Mouse (Mus musculus): ENCODE results near the gene Epdr1. TPM values are rescaled to one million over a fixed set of nuclear protein-coding genes. Genes with fewer than 3 reads are reported as not detected.
"Not testable (repeated sequence)": the region's sequence is repeated elsewhere in the genome, so short reads cannot be mapped to it uniquely, and the experiment has no call there.

Gene Epdr1
- polyA plus RNA-seq, 1 experiment from 2014 or later = 21.2 TPM

DNA sequence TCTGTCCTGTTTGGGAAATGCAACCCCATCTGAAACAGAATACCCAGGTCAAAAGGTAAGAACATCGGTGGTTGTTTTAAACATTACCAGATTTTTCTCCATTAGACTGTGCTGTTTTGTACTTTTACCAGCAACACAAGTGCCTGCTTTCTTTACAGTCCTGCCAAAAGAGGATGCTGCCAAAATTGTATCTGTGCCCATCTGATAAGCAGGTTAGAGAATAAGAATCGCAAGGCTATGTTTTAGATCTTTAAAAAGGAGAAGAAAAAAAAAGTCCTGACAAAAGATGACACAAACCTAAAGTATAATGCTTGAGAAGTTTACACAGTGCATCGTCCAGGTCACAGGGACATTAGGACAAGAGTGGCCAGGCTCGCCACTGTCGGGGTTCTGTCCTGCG, 20.5 kb downstream of the Epdr1 start:
- Histone ChIP-seq H3K4me3 (no peak overlapping the region), H3K36me3 (replicated peaks) (no peaks in the 10 kb centered on the region), H3K4me2 (no peak overlapping the region), H3K9ac (no peak overlapping the region), H3K9me3 (no peaks in the 10 kb centered on the region), H3K27ac (no peak overlapping the region), H3K27me3 (replicated peaks) (no peaks in the 10 kb centered on the region), H3K4me1 (no peaks in the 10 kb centered on the region)
- ATAC-seq (replicated peaks) = no peak
- WGBS = 89% methylated on average over 6 of the region's 6 CpGs

DNA sequence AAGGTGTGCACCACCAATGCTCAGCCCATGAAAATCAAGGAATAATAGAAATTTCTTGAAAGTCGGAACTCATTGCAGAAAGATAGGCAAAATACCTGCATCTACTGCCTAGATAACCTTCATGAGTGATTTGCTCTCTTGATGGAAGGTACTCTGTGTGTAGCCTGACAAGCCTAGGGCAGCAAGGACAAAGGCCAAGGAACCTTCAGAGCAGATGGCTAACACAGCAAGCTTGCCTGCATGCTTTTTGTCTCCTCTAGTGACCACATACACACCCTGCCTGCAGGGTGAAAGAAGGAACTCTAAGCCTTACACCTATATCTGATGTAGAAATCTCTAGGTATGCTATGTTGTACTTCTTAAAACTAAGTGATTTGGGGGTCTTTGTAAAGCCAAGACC, 24.6 kb downstream of the Epdr1 start:
- no peak for ATAC-seq (replicated peaks)
- H3K4me2 ChIP-seq = no peak overlapping the region
- no peak overlapping the region for H3K9ac ChIP-seq
- H3K36me3 ChIP-seq (replicated peaks) = no peaks in the 10 kb centered on the region
- no peak overlapping the region for H3K4me3 ChIP-seq
- no peaks in the 10 kb centered on the region for H3K27me3 ChIP-seq (replicated peaks)
- no peak overlapping the region for H3K27ac ChIP-seq
- no peaks in the 10 kb centered on the region for H3K4me1 ChIP-seq
- 95% methylated on average over 1 of the region's 1 CpGs for WGBS
- H3K9me3 ChIP-seq = no peaks in the 10 kb centered on the region

DNA sequence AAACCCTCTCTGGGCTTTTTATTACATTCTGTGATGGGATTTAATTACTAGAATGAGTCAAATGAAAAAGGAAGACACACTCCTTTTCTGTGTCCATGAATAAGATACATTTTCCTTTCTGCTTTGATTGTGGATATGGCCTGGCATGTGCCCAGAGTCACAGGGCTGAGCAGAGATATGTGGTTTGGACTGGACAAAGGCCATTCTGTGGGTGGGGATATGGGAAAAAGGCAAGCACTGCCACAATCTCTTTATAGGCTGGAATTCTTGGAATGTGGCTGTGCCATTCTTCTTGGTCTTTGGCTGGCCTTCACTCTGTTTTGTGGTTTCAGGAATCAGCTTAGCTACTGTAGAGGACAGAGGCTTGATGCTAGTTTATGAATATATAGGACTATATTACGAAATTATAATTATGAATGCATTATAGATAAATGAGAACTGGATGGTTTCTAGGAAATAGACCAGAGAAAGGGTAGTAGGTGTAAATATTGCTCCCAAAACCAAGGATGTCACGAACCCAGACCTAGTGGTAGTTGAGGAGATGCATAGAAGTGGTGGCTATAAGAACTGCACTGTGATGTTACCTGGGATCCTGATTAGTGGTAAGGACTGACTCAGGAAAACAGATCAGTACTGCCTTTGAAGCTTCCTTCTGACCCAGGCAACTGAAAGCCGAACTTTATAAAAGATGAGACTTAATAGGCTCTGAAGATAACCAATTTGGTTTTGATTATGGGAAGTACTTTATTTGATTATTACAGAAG, 28.5 kb downstream of the Epdr1 start:
- Histone ChIP-seq H3K27ac (no peak overlapping the region), H3K9me3 (no peaks in the 10 kb centered on the region), H3K9ac (no peak overlapping the region), H3K4me2 (no peak overlapping the region), H3K36me3 (replicated peaks) (no peaks in the 10 kb centered on the region), H3K4me1 (no peaks in the 10 kb centered on the region), H3K27me3 (replicated peaks) (no peaks in the 10 kb centered on the region), H3K4me3 (no peak overlapping the region)
- no peak for ATAC-seq (replicated peaks)
- 85% methylated on average over 3 of the region's 3 CpGs for WGBS

DNA sequence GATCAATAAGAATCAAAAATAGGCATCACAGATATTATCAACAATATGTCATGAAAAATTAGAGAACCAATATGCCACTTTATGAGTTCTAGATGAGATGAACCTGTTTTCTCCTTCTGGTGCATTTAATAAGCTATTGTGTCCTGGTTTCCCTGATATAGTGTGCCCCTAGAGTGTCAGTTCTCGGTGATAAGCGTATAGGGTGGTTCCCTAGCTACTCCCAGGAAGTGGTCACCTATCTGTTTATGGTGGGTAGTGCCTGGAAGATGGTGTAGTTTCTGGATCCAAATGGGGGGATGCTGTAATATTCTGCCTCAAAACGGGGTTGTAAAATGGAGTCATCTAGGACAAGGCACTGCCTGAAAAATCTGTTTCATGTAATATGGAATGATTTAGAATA, 43.8 kb downstream of the Epdr1 start:
- no peak overlapping the region for H3K27ac ChIP-seq
- WGBS = 94% methylated on average over 3 of the region's 3 CpGs
- H3K4me3 ChIP-seq = no peak overlapping the region

DNA sequence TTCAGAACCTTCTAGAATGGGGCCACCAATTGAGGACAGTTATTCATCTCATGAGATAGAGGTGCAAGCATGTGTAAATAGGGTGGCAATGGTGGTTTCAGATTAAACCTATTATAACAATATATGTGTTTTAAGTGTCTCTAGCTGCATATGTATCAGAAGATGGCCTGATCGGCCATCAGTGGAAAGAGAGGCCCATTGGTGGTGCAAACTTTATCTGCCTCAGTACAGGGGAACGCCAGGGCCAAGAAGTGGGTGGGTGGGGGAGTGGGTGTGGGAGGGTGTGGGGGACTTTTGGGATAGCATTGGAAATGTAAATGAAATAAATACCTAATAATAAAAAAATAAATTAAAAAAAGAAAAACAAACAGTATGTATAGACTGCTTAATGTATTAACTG, 45.0 kb downstream of the Epdr1 start:
- H3K9me3 ChIP-seq; H3K4me1 ChIP-seq; H3K9ac ChIP-seq; H3K4me3 ChIP-seq; H3K27ac ChIP-seq; H3K36me3 ChIP-seq (replicated peaks); ATAC-seq (replicated peaks); H3K27me3 ChIP-seq (replicated peaks); H3K4me2 ChIP-seq: not testable (repeated sequence)
- 91% methylated on average over 2 of the region's 2 CpGs for WGBS

More for the DNA sequence above, 43.8 kb downstream of the Epdr1 start:
- H3K9ac ChIP-seq = no peak overlapping the region
- no peak for ATAC-seq (replicated peaks)
- no peaks in the 10 kb centered on the region for H3K4me1 ChIP-seq
- no peaks in the 10 kb centered on the region for H3K36me3 ChIP-seq (replicated peaks)
- H3K4me2 ChIP-seq = no peak overlapping the region
- H3K9me3 ChIP-seq = no peaks in the 10 kb centered on the region
- no peaks in the 10 kb centered on the region for H3K27me3 ChIP-seq (replicated peaks)

DNA sequence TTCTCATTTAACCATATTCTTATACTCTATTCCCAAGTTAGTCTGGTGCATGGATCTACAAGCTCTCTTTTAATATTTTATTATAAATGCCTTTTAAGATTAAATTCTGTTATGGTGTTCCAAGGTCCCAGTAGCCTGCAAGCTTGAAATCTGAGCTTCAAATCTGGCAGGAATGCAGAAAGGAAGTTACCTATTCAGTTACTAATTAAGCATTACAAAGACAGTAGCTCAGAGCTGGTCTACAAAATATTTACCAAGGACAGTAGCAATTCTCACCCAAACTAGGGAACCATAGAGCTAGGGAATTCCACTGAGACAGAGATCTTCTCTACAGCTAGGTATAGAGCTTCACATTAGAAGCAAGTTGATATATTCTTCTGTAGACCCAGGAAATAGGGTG, 49.6 kb downstream of the Epdr1 start:
- not testable (repeated sequence) for H3K27ac ChIP-seq; H3K36me3 ChIP-seq (replicated peaks); H3K4me3 ChIP-seq; H3K9ac ChIP-seq; H3K27me3 ChIP-seq (replicated peaks); ATAC-seq (replicated peaks); H3K9me3 ChIP-seq; H3K4me1 ChIP-seq; H3K4me2 ChIP-seq

DNA sequence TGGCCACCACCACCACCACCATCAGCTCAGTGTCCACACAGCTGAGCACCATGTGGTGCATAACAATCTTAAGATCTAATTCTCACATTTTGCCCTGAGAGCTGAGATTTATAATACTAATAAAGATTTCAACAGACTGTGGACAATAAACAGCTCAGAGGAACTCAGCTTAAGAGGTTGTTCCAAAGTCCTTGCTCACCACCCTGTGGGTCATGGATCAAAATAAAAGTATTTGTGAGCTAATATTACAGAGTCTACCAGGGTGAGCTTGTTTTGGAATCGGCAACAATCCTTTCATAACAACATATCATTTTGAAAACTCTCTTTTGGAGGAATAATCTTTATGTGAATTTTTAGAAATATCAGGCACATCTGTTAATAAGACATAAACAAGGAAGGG, 57.2 kb downstream of the Epdr1 start:
- H3K27me3 ChIP-seq (replicated peaks) = no peaks in the 10 kb centered on the region
- no peak overlapping the region for H3K27ac ChIP-seq
- H3K4me3 ChIP-seq = no peak overlapping the region
- no peaks in the 10 kb centered on the region for H3K4me1 ChIP-seq
- no peak for ATAC-seq (replicated peaks)
- 96% methylated on average over 1 of the region's 1 CpGs for WGBS
- H3K9ac ChIP-seq = no peak overlapping the region
- no peaks in the 10 kb centered on the region for H3K9me3 ChIP-seq
- H3K4me2 ChIP-seq = no peak overlapping the region
- H3K36me3 ChIP-seq (replicated peaks) = no peaks in the 10 kb centered on the region

DNA sequence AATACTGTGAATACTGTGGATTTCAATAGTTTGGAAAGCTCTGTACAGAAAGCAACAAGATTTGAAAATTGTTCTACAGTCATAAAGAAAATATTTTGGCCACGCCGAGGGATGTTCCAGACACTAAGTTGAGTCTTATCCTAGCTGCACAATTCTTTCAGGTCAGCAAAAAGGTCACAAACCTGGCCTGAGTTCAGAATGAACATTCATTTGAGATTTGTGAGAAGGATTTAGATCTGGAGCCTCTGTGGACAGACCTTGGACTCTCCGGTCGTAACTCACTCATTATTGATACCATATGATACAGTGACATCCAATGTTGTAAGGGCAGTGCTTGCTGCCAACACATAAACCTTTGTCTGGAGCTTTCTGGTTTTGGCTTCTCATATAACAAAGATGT, 64.3 kb downstream of the Epdr1 start:
- no peaks in the 10 kb centered on the region for H3K9me3 ChIP-seq
- no peaks in the 10 kb centered on the region for H3K4me1 ChIP-seq
- WGBS = 93% methylated on average over 4 of the region's 4 CpGs
- H3K27me3 ChIP-seq (replicated peaks) = no peaks in the 10 kb centered on the region
- no peaks in the 10 kb centered on the region for H3K36me3 ChIP-seq (replicated peaks)
- H3K4me2 ChIP-seq = no peak overlapping the region
- no peak for ATAC-seq (replicated peaks)
- H3K27ac ChIP-seq = no peak overlapping the region
- no peak overlapping the region for H3K4me3 ChIP-seq
- no peak overlapping the region for H3K9ac ChIP-seq

Other genes starting within 250 kb of the Epdr1 start
- gene Stard3nl, start 224.1 kb downstream of the Epdr1 start, polyA plus RNA-seq (2015; fragmentation: Nextera tagmentation; extraction: Ambion mirVana) = 204 and 208 TPM in 2 replicates
- 3.3 and 3.7 TPM in 2 replicates for gene Sfrp4, start 3.2 kb upstream of the Epdr1 start, polyA plus RNA-seq (2015; fragmentation: Nextera tagmentation; extraction: Ambion mirVana)
- gene Nme8, start 77.9 kb upstream of the Epdr1 start, polyA plus RNA-seq (2015; fragmentation: Nextera tagmentation; extraction: Ambion mirVana) = 0.15 TPM in 1 of 2 replicates, not detected in the other
- gene Gpr141, start 204.3 kb upstream of the Epdr1 start, polyA plus RNA-seq (2015; fragmentation: Nextera tagmentation; extraction: Ambion mirVana) = 0.17 and 0.27 TPM in 2 replicates

All from midbrain, embryonic 15.5 days (tissue).